In genomic region chr7:109129442-109129841, GRCm38 (mm10) we compare ENCODE assay signal across 14 mouse cellular contexts. TPM values are rescaled to one million over a fixed set of nuclear protein-coding genes. Genes with fewer than 3 reads are reported as not detected.
DNase-seq lines count a peak whose midpoint lies in the region; ATAC-seq lines count a peak whose summit lies in the region.
"Had no signal": no experiment of that assay in that cellular context is flagged by ENCODE, and none has a peak within 500 bp of the region (broad histone marks: within the 10 kb centered on the region; RNA-seq: fewer than 3 reads in every experiment).

No protein-coding gene starts in this region.

- DNase-seq in gastrocnemius, postnatal 10 days = peak; percentile 46
- no peak for DNase-seq in gastrocnemius, adult 8-10 months (ENCODE audit: low spot score in 2 of 2)
- DNase-seq in lung, postnatal 10 days = peak; percentile 33
- DNase-seq in lung, postnatal 14 days = no peak
- DNase-seq in mesoderm, embryonic 11.5 days (ENCODE audit: low read depth, low spot score) = peak; percentile 59
- DNase-seq in B cell, adult 2 months = no peak
- DNase-seq: cerebellum, postnatal 36 days; forebrain, postnatal 0 days; liver, embryonic 13.5 days; thymus, postnatal 25 days had no signal

- no peak overlapping the region for H3K9ac ChIP-seq in hindbrain, embryonic 12.5 days
- H3K9ac ChIP-seq: forebrain, postnatal 0 days; liver, embryonic 13.5 days had no signal

- H3K4me3 ChIP-seq in hindbrain, embryonic 12.5 days = no peak overlapping the region
- H3K4me3 ChIP-seq: layer of hippocampus, adult 2 months; liver, embryonic 13.5 days had no signal

- H3K27ac ChIP-seq in hindbrain, embryonic 12.5 days = no peak overlapping the region
- H3K27ac ChIP-seq: layer of hippocampus, adult 2 months; liver, embryonic 13.5 days had no signal

- 0 out of 2 replicates have a peak, but pooled peaks have one; percentile 57 for ATAC-seq in common myeloid progenitor, adult 5-6 weeks (replicated peaks; ENCODE audit: low read depth, poor library complexity, severe bottlenecking)
- ATAC-seq in hindbrain, embryonic 12.5 days (ENCODE audit: low FRiP score) = no peak
- ATAC-seq: CD4-positive, CD25-positive, alpha-beta regulatory T cell, adult 4 months; forebrain, postnatal 0 days had no signal

- no peaks in the 10 kb centered on the region for H3K36me3 ChIP-seq in hindbrain, embryonic 12.5 days
- H3K36me3 ChIP-seq: liver, embryonic 13.5 days had no signal

- no peak overlapping the region for H3K4me2 ChIP-seq in hindbrain, embryonic 12.5 days (replicated peaks)
- H3K4me2 ChIP-seq: liver, embryonic 13.5 days had no signal

- H3K4me1 ChIP-seq in hindbrain, embryonic 12.5 days = 0 out of 2 replicates have a peak, but pooled peaks cover 2% of the 10 kb centered on the region

- no peaks in the 10 kb centered on the region for H3K9me3 ChIP-seq in hindbrain, embryonic 12.5 days (replicated peaks)
- H3K9me3 ChIP-seq: liver, embryonic 13.5 days had no signal

- H3K27me3 ChIP-seq in hindbrain, embryonic 12.5 days = no peaks in the 10 kb centered on the region

RNA-seq across cellular contexts. Expression of gene Lmo1, which starts 45.6 kb away (rescaled TPM):
- total RNA-seq in gastrocnemius, postnatal 10 days (2021) = 1 to 10 TPM; 4.5 to 4.7 TPM
- total RNA-seq in gastrocnemius, adult 8-10 months (2022) = 1 to 10 TPM; 1.5 to 1.9 (median 1.8) TPM
- total RNA-seq in common myeloid progenitor, adult 5-6 weeks (2017) = 3.1 and 7.5 TPM in 2 replicates
- polyA plus RNA-seq in hindbrain, embryonic 12.5 days (2016; fragmentation: Nextera tagmentation; extraction: Ambion mirVana) = 46.3 and 50.9 TPM in 2 replicates
- polyA plus RNA-seq: CD4-positive, CD25-positive, alpha-beta regulatory T cell, adult 4 months had no signal

RNA-seq across cellular contexts. Expression of gene Ric3, which starts 46.3 kb away (rescaled TPM):
- 1 to 10 TPM; 1.1 to 1.4 TPM for total RNA-seq in gastrocnemius, postnatal 10 days (2021)
- total RNA-seq in gastrocnemius, adult 8-10 months (2022) = 1 to 10 TPM; 1.7 to 3.5 (median 2.3) TPM
- 1.6 and 3.1 TPM in 2 replicates for total RNA-seq in common myeloid progenitor, adult 5-6 weeks (2017)
- 21.9 and 23.5 TPM in 2 replicates for polyA plus RNA-seq in hindbrain, embryonic 12.5 days (2016; fragmentation: Nextera tagmentation; extraction: Ambion mirVana)

Comparison
In these comparisons a context has a peak if more than half of its experiments do, and no peak if none do; other contexts are left out.
1. DNase-seq: peak in gastrocnemius, postnatal 10 days (single experiment), lung, postnatal 10 days (single experiment) and mesoderm, embryonic 11.5 days (single experiment); none in gastrocnemius, adult 8-10 months (0 of 2), lung, postnatal 14 days (single experiment) and B cell, adult 2 months (0 of 2).